Mouse (Mus musculus) left cerebral cortex, postnatal 25 days (tissue): ENCODE measurements around the gene Hoxd10. TPM values are rescaled to one million over a fixed set of nuclear protein-coding genes. Genes with fewer than 3 reads are reported as not detected.

Experiments used
- DNase-seq, 2 experiments: peaks; one replicate each; pipeline ENCODE4 v3.0.0; 2022; ENCODE audit warnings: low spot score in 2 of 2, mixed read lengths in 1 of 2
- intact Hi-C: fragments of 180-260 bp; cut with DNase I; formaldehyde crosslinking; loops from one replicate; pipeline ENCODE4 v1.15.1; 2025
- total RNA-seq, 2 experiments: library from RNA; stranded (reverse); gene quantifications; 2 replicates each; pipeline ENCODE4 v1.2.3; 2021

Gene Hoxd10
- total RNA-seq, 2 experiments from 2014 or later, result not detected

DNA sequence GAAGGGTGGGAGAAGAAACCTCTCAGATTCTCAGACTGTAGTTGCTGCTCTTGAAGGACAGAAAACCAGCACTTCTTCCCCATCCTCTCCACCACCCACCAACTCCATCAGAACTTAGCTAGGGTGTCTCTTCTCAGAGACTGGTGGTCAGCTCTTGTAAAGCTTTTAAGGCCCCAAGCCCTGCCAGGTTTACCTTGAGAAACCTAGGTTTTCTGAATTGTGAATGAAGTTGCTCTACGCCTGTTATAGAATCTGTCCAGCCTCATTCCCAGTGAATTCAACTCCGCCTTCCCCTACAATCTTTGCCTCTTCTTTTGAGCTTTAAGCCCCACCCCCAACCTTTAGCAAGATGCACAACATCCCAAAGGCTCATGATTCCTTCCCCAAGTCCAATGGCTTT, 14.6 kb upstream of the Hoxd10 start:
- intact Hi-C loops, result no loop called here
- no peak for DNase-seq

DNA sequence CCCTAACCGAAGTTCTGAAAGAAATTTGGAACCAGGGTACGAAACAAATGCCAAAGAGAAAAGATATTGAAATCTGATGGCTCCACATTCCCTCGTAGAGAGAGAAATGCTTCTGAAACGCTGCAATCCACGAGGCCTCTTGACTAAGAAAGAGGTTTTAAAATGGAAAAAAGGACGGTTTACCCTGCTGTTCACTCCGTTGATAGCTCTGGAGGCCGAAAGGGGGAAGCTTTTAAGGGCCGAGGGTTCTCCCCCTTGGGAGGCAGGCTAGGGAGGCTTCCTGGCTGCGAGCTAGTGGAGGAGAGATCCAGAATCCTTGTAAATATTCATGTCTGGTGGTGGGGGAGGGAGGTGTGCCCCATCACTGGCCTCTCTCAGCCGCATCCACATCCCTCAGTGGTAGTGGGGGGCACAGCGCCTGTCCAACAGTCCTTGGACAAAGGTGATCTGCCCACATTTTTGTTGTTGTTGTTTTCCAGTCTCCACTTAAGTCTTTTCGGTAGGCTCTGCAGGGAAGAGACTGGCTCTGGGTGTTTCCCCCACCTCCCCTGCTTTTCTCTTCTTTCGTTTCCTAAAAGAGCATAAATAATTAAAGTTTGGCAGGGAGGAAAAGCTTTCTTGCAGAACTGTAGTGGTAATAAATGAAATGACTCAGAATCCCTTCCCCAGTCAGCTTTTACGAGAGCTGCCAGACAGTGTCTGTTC, 12.7 kb upstream of the Hoxd10 start, which contains the start of gene Hoxd11:
TSS of gene Hoxd11 (plus strand) at position 667 of the 705 bp plus-strand sequence.
- DNase-seq, result no peak
- intact Hi-C loops, result no loop called here

DNA sequence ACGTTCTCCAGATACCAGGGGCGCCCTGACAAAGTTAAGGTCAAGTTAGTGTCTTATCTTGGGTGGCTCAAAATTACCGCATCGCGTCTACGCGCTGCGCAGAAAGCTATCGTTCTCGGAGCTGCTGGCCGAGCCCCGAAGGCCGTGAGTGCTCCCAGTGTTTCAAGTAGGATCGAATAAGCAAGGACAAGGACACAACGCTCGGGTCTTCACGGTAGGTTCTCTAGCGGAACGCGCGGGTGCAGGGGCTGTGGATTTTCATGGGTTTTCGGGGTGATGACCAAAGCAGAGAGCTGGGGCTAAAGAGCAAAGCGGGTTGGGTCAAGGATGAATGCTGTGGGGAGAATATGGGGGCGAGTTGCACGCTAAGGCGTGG, 12.1 kb upstream of the Hoxd10 start:
- intact Hi-C loops, result no loop called here
- no peak for DNase-seq

DNA sequence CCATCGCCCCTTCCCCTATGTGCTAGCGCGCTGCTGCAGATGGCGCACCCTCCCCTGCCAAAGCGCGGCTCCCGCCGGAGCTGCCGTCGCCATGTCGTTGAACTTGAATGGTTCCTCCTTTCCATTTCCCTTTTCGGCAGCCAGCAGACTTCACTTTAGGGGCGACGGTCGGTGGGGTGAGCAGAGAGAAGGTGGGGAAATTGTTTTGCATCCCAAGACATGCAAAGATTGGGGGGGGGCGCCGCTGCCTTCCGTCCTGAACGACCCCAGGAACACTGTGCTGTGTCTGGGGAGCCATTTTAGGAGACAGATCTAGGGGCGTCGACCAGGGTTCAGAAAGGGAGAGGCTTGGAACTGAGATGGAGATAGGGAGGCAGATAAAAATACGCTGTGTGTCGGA, 11.7 kb upstream of the Hoxd10 start:
- no peak for DNase-seq
- intact Hi-C loops, result no loop called here

DNA sequence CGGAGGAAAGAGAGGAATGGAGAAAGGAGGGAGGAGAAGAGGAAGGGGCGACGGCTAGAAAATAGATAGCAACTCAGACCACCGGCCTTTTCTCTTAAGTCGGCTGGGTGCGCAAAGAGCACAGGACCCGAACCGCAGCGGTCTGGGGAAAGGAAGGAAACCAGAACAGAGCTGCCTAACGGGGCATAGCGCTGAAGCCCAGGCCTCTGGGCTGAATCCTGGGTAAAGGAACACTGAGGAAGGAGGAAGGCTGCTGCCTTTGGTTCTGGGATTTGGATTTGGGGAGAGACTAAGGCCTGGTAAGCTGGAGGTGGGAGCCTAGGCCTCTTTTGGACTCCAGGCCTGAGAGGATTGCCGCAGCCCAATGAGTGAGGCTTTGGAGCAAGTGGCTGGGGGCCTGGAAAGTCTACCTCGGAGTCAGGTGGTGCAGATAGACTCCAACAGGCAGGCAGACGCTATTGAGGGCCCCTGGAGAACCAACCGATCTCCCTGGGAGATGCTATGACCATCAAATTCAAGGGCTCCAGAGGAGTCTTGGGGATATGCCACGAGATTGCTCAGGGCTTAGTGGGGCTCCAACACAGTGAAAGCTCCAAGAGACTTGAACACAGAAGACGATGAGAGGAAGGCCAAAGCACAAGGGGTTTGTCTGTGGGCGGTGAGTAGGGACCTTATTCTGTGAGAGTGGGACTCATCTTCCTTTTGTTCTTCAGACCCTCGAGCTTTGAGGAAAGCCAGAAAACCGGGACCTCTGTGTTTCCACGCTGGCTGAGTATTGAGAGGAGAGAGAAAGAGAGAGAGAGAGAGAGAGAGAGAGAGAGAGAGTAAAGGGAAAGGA, 10.9 kb upstream of the Hoxd10 start:
- intact Hi-C loops, result no loop called here
- DNase-seq, result no peak

DNA sequence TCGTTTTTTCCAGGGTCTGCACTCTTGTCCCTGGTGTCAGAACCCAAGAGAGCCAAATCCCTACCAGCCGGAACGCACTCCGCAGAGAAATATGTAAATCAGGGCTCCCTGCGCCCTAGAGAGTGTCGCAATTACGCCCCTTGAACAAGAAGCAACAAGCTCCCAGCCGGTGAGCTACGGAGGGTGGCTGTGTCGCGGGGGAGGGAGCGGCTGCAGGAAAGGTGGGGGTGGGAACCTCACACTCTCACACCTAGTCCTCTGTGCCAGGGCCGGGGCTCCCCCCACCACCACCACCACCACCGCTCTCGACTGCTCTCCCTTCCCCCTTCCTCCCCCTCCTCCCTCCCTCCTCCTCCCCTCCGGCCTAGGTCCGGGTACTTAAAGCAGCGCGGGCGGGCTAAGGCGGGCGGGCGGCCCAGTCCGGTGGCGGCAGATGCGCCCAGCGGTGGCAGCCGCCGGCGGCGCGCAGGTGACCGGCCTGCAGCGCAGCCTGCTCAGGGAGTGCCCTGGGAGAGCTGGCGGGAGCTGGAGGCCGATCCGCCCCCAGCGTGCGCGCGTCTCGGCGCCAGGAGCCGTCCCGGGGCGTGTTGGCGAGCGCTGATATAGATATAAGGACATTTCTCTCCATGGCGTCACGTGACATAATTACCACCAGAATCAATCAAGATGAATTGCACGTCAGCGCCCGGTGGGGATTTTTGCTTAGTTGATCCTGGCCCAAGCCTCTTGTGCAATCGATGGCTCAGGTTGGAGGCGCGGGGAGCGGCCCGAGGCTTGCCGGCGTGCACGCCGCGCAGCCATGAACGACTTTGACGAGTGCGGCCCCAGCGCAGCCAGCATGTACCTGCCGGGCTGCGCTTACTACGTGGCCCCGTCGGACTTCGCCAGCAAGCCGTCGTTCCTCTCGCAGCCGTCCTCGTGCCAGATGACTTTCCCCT, 9.9 kb upstream of the Hoxd10 start:
- no peak for DNase-seq
- intact Hi-C loops, result no loop called here

DNA sequence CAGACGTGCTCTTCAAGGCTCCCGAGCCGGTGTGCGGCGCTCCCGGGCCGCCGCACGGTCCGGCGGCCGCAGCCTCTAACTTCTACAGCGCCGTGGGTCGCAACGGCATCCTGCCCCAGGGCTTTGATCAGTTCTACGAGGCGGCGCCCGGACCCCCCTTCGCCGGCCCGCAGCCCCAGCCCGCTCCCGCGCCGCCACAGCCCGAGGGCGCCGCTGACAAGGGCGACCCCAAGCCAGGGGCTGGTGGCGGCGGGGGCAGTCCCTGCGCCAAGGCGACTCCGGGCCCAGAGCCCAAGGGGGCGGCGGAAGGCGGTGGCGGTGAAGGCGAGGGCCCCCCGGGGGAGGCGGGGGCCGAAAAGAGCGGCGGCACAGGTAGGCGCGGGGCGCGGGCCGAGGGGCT, 8.9 kb upstream of the Hoxd10 start:
- intact Hi-C loops, result no loop called here
- no peak for DNase-seq

DNA sequence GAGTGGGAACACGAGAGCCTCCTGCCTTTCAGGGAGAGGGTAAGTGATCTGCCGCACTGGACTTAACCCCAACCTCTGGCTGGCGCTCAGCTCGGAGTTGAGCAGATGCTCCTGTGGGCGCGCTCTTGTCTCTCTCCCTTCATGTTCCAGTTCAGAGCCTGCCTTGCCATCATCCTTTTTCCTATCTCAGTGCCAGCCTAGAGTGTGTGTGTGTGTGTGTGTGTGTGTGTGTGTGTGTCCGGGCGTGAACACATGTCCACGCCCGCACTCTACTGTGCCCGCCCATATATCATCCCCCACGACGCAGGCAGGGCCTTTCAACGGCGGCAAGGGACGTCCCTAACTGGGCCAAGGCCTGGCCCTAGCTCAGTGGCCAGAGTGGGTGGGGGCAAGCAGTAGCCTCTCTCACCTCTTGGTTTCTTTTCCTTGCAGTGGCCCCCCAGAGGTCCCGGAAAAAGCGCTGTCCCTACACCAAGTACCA, 8.2 kb upstream of the Hoxd10 start:
- intact Hi-C loops, result no loop called here
- no peak for DNase-seq

DNA sequence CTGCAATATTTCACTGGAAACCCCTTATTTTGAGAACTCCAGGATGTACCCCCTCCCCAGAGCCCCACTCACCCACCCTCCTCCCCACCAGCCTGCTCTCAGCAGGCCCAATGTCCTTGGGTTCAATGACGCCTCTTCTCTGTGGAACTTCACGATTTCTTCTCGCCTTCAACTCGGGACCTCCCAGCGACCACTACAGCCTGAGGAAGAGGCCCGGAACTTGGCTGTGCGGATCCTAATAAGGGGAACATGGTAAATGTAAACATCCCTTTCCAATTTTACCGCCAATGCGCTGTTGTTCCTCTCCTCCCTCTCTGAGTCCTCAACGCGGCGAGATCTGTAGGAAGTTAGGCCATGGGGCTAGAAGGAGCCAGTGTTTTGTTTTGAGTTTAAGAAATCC, 7.6 kb upstream of the Hoxd10 start:
- intact Hi-C loops, result no loop called here
- DNase-seq, result no peak

DNA sequence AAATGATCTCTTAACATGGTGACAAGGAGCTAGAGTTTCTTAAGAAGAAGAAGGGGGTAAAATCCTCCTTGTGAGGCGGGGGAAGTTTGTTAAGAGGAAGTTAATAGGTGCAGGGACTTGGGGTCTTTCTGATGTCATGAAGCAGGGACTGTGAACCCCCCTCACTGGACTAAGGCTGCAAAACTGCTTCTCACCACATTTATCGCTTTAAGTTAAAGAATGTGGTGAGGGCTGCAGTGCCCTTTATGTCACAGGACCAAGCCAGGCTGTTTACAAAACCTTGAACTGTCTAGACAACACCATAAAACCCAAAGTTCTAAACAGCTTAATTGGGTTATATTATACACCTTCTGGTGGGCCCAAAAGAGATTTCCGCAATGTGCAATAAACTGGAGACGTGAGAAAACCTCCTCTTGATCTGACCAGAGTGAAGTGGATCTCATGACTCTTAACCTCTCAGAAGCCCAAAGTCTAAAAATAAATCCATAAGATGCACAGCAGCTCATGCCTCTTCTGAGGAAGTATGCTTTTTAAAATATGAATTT, 6.6 kb upstream of the Hoxd10 start:
- intact Hi-C loops, result no loop called here
- DNase-seq, result no peak

DNA sequence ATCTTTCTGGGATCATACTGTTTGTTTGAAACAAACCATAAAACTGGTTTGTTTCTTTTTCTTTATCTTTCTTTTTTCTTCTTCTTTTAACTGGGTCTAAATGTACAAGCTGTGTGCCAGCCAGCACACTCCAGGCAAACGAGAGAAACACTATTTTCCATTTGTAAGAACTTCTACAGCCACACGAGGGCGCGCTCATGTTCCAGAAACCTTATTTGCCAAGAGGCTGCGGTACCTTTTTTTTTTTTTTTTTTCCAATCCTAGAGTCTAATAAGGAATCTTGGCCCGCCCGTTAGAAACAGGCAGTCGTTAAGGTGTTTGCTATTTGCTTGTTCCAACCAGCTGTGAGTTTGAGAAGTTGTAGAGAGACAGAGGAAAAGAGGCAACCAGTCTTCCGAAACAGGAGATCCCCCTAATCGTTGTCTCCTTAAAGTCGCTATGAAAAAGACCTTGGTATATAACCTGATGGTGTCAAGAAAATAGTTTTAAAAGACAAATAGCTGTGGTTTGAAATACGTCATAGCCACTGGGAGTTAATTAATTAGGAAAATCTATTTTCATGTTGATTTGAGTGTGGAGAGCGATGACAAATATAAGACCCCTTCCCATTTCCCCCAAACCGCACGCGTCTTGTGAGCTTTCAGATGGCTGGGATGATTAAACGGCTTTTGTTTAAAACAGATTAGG, 5.3 kb upstream of the Hoxd10 start:
- DNase-seq, result peak; percentile 50 to 58
- intact Hi-C loops, result no loop called here

DNA sequence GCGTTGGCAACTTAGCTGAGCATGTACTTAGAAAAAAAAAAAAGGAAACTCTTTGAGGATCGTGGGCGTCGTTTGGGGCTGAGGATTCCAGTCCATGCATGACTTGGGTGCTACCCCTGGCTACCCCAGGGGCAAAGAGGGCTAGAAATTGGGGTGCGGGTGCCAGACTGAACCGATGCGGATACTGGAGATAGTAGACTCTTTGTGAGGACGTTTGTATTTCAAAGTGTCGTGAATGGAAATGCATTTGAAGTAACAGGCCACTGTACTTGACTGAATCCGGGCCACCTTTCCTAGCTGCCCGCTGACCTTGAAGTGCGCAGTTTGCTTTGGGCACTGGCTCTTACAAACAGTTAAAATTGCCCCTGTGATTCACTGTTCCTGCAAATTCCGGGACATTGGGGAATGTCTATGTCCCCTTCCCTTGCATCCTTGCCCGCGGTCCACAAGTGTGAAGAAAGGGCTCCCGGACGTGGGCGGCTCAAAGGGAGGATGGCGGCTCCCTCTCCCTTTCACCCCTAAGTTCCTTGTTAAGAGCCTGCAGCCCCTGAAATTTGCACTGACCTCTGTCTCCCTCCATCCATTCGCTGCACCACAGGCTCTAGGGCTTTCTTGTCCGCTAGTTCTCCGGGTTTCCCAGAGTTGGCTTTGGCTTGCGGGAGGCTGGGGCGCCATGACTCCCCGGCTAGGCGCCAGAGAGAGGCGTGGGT, 4.6 kb upstream of the Hoxd10 start:
- DNase-seq, result no peak
- intact Hi-C loops, result no loop called here

DNA sequence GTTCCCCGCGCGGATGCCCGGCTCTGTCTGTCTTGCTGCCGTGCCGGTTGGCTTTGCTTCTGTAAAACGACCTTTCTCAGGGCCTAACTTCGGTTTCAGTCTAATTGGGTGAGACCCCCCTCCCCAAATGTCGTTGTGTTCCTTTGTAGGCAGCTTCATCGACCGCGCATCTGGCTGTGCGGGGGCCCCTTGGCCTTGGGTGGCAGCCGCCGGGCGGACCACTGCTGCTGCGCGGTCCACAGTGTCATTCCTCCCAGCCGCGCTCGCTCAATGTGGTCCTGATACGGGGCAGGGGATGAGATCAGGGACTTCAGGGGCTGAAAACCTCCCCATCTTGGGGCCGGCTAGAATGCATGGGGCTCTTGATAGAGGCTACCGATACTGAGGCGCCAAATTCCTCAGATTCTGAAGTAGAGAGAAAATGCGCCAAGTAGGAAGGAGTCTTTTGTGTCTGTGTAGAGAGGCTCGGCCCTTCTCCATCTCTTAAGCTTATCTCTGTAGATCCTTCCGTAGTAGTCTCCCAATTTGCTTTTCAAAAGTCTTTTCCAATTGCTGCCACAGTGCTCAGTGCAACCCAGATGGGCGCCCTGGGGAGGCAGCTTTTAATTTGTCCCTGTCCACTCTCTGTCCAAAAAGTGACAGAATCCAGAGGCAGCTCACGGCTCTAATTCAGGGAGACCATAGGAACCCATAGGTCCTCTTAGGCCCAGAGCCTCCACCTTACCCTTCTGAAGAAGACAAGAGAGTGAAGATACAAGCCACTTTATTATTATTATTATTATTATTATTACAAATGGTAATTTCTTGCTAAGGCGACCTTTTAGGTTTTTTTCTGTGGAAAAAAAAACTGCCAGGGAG, 3.8 kb upstream of the Hoxd10 start:
- no peak for DNase-seq
- intact Hi-C loops, result no loop called here

DNA sequence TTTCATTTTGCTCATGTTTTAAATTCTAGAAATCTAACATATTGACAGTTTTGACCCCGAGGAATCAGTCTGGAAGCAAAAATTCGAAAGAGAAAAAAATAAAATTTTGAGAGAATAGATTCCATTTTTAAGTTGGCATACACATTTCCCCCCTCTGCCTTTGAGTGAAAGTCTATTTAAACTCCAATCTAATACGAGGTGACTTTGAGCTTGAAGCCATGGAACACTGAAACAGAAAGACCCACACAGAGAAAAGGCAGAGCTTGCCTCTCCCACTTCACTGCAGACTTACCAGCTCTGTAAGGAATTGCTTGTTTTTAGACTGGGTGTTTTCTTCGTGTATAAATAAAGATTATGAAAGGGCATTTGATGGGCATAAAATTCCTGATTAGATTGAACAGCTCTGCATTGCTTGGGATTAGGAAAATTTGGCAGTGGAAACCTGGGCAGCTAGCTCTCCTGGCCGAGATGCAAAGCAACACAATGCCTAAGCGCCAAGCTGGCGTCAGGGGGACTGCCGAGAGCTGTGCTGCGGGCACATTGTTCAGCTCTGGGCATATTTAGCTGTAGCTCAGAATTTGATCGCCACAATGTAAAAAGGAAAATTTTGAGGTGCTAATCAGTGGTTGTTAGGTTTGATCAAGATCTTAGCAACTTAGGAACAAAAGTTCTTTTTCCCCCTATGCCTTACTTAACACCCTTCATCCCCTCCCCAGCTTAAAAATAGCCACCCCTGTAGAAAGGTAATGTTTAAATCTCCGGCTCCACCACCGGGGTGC, 2.7 kb upstream of the Hoxd10 start:
- intact Hi-C loops, result no loop called here
- DNase-seq, result no peak

DNA sequence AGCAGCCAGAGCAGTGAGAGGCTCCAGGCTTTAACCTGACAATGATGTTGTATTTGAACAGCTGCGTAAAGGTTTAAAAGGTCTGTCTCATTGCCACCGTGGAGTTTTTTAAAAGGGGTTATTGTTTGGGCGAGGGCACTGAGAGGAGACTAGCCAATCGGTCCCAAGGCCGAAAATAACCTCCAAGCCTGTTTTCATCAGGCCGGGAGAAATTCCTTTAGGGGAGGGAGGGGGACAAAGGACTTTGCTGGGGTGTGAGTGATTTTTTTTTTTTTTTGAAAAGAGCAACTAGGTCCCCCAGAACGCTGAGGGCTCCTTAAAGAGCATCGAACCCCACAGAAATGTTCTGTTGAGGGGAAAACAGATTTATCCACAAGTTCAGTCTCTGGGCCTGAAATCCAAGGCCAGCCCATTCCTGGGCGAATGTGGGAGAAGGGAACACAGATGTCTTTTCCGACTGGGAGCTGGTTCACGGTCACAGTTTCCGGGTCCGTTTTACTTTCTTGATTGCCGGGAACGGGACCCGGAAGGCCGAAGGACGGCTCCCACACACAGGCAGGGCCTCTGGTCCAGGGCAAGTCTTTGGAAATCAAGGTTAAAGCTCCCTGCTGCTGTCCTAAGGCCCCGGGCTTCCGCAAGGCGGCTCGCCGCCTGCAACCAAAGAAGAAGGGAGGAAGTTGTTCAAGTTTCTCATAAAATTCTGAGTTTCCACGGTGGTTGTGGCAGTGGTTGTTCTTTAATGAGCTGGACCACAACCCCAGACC, 2.0 kb upstream of the Hoxd10 start:
- no peak for DNase-seq
- intact Hi-C loops, result no loop called here

DNA sequence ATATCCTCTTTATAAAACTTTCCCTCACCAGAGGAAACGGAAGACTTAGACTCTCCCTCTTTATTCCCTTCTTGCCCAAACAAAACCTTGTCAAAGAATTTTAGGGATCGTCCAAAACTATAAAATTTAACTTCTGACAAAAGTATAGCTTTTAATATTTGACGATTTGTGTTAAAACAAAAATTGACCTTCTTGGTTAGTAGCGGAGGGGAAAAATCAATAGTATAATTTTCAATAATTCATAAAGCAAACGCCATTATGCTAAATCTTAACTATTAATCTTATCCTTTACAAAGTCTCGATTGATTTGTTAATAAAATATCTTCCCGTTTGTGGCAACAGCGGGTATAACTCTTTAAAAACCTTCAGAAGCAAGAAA, 1.4 kb upstream of the Hoxd10 start:
- intact Hi-C loops, result no loop called here
- DNase-seq, result no peak
